In the genomic region with DNA sequence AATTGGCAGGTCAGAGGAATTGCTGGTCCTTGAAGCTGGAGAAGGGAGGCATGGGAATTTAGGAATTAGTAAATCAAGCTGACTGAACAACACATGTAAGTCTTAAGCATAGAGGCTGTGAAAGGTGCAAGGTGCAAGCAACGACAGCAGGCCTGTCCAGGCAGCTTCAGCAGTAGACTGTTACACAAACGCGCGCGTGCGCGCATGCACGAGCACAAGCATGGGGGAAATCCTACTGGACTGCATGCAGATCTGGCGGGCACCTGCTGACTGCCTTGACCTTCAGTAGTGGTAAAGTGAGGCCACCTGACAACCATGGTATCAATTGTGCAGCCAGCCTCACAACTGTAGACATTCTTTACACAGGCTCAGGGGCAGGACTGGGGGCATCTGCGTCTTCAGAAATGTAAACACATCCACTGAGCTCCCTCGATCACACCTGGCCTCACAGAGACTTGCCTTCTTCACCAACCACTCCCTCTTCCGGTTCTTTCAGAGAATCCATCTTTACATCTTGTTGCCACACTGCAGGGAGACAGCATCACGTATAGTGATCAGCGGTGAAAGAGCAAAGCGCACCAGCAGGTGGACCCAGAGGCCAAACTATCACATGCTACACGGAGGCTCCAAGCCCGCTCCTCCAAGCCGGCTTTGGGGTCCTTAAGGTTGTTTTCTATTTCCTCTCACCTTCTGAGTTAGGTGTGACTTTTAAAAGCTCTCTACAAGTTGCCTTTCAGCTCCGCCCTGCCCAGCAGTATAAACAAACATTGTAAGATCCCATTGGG, we compare ENCODE assay signal across 9 mouse cellular contexts. TPM values are rescaled to one million over a fixed set of nuclear protein-coding genes. Genes with fewer than 3 reads are reported as not detected.
A peak's percentile ranks its signal among the peaks of the same experiment; 100 is the strongest.
DNase-seq lines count a peak whose midpoint lies in the region; ATAC-seq and TF ChIP-seq lines count a peak whose summit lies in the region.
"Had no signal": no experiment of that assay in that cellular context is flagged by ENCODE, and none has a peak within 500 bp of the region (broad histone marks: within the 10 kb centered on the region; RNA-seq: fewer than 3 reads in every experiment).

No protein-coding gene starts in this region.

- peak overlapping the region; percentile 35; the same call in 1 of the 2 replicates for H3K4me2 ChIP-seq in heart, postnatal 0 days (ENCODE audit: low read depth, low read length)
- no peak overlapping the region; the same call in 1 of the 2 replicates for H3K4me2 ChIP-seq in stomach, embryonic 14.5 days (replicated peaks; ENCODE audit: low read depth, low read length)

- H3K9me3 ChIP-seq in heart, postnatal 0 days (replicated peaks; ENCODE audit: control insufficient read depth, low read length), result no peaks in the 10 kb centered on the region
- no peaks in the 10 kb centered on the region for H3K9me3 ChIP-seq in stomach, embryonic 14.5 days (ENCODE audit: control insufficient read depth, low read depth, low read length)

- H3K4me1 ChIP-seq in lung, adult 2 months (ENCODE audit: control insufficient read depth, insufficient read depth, low read length), result no peaks in the 10 kb centered on the region
- 0 out of 2 replicates have a peak, but pooled peaks cover 3% of the 10 kb centered on the region for H3K4me1 ChIP-seq in heart, postnatal 0 days (ENCODE audit: control insufficient read depth, insufficient read depth)
- no peaks in the 10 kb centered on the region for H3K4me1 ChIP-seq in stomach, embryonic 14.5 days (ENCODE audit: control insufficient read depth, insufficient read depth, low read length)

- no peak overlapping the region for H3K27ac ChIP-seq in heart, postnatal 0 days (ENCODE audit: low read depth)
- H3K27ac ChIP-seq in stomach, embryonic 14.5 days (ENCODE audit: low read length), result no peak overlapping the region

- ATAC-seq in CD4-positive, CD25-positive, alpha-beta regulatory T cell, adult 4 months, result no peak
- no peak for ATAC-seq in heart, postnatal 0 days (ENCODE audit: insufficient read depth, low read depth)
- peak; percentile 37; the same call in 1 of the 2 replicates for ATAC-seq in stomach, embryonic 14.5 days (ENCODE audit: insufficient number of reproducible peaks, insufficient read depth, low FRiP score, low read depth)
- ATAC-seq in frontal cortex, adult (ENCODE audit: low TSS enrichment), result no peak

- no peaks in the 10 kb centered on the region for H3K27me3 ChIP-seq in heart, postnatal 0 days (ENCODE audit: control insufficient read depth, insufficient read depth, low read length)
- H3K27me3 ChIP-seq in stomach, embryonic 14.5 days (ENCODE audit: control insufficient read depth, insufficient read depth, low read length), result no peaks in the 10 kb centered on the region

- TF ChIP-seq CTCF in lung, adult 2 months (IDR thresholded peaks at IDR 0.05; ENCODE audit: insufficient read depth, low read length), result peak; percentile 44; the same call in 1 of the 2 replicates
- peak; percentile 56 for TF ChIP-seq CTCF in heart, postnatal 0 days (IDR thresholded peaks at IDR 0.05; ENCODE audit: low read depth)

- no peak for TF ChIP-seq POLR2A in lung, adult 2 months (IDR thresholded peaks at IDR 0.05; ENCODE audit: borderline replicate concordance, extremely low read depth, low read depth, low read length)

- no peak overlapping the region for H3K9ac ChIP-seq in heart, postnatal 0 days (replicated peaks; ENCODE audit: low read depth, low read length)
- H3K9ac ChIP-seq in stomach, embryonic 14.5 days (replicated peaks; ENCODE audit: low read depth, low read length), result no peak overlapping the region

- H3K4me3 ChIP-seq in lung, adult 2 months (replicated peaks; ENCODE audit: extremely low read depth, low read depth, low read length), result no peak overlapping the region
- no peak overlapping the region for H3K4me3 ChIP-seq in heart, postnatal 0 days (ENCODE audit: low read depth, low read length)
- H3K4me3 ChIP-seq in stomach, embryonic 14.5 days (ENCODE audit: low read depth, low read length), result no peak overlapping the region

- 54% methylated on average over 19 of the region's 19 CpGs for WGBS in lung, adult 2 months
- 48% methylated on average over 19 of the region's 19 CpGs for WGBS in heart, postnatal 0 days
- 43% methylated on average over 19 of the region's 19 CpGs for WGBS in stomach, embryonic 14.5 days

- no peaks in the 10 kb centered on the region for H3K36me3 ChIP-seq in heart, postnatal 0 days (replicated peaks; ENCODE audit: control insufficient read depth, insufficient read depth, low read length)
- H3K36me3 ChIP-seq in stomach, embryonic 14.5 days (ENCODE audit: control insufficient read depth, insufficient read depth, low read length), result no peaks in the 10 kb centered on the region

- no peak for TF ChIP-seq EP300 in heart, postnatal 0 days (IDR thresholded peaks at IDR 0.05; ENCODE audit: low read depth)

- peak; percentile 9 for DNase-seq in CD4-positive, CD25-positive, alpha-beta regulatory T cell, adult 2 months (ENCODE audit: low read depth, low spot score)
- DNase-seq in lung, adult 2 months, result no peak
- no peak for DNase-seq in lung, postnatal 25 days (ENCODE audit: low spot score)
- DNase-seq in heart, postnatal 0 days (ENCODE audit: low spot score), result no peak
- no peak for DNase-seq in frontal cortex, postnatal 10 days (ENCODE audit: low spot score in 2 of 2)
- DNase-seq: cerebellum, adult 18-20 months had no signal

RNA-seq across cellular contexts. Expression of a gene that starts 16.9 kb away (rescaled TPM):
- polyA plus RNA-seq in CD4-positive, CD25-positive, alpha-beta regulatory T cell, adult 4 months (2017; shearing (Covaris generic)), result under 1 TPM in 1 of 2 experiments, not detected in 1; 0.65 TPM
- 24.4 and 35.6 TPM in 2 replicates for polyA plus RNA-seq in lung, adult 2 months (2012; rRNA removed)
- total RNA-seq in heart, postnatal 0 days (2014; rRNA removed; ENCODE audit: low replicate concordance), result 29.6 and 64.3 TPM in 2 replicates
- polyA plus RNA-seq in heart, postnatal 0 days (2015; fragmentation: Nextera tagmentation; extraction: Ambion mirVana), result 18.5 and 18.6 TPM in 2 replicates
- 24.2 and 26.0 TPM in 2 replicates for polyA plus RNA-seq in stomach, embryonic 14.5 days (2014; fragmentation: Nextera tagmentation; extraction: Ambion mirVana)

Comparison
In these comparisons a context has a peak if more than half of its experiments do, and no peak if none do; other contexts are left out.
1. RNA of a gene that starts 16.9 kb away (polyA plus RNA-seq): 24.4 to 35.6 TPM in lung, adult 2 months, 24.2 to 26.0 TPM in stomach, embryonic 14.5 days and 18.5 to 18.6 TPM in heart, postnatal 0 days; 0.65 TPM in CD4-positive, CD25-positive, alpha-beta regulatory T cell, adult 4 months; every median in the first group is over 10 times any median in the second.